Mouse (Mus musculus): ENCODE measurements around the gene Fbxo36.

Gene Fbxo36

DNA sequence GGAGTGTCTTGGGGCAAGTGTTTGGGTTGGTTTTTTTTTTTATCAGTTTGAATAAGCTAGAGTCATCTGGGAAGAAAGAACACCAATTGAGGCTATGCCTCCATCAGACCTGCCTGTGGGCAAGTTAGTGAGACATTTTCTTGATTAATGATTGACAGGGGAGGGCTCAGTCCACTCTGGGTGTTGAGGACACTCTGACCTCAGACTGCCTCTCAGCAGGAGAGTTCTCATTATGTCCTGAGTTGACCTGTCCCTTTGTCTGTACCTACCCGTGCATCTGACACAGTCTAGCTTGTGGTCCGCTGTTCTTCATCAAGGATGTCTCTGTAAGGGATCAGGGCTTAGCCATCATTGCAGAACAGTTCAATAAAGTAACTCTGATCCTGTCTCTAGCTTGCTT lies 107.7 kb downstream of the Fbxo36 start:
- no peak for DNase-seq (ENCODE audit: extremely low spot score)
